Mouse (Mus musculus): ENCODE measurements around the gene Ccdc177. TPM values are rescaled to one million over a fixed set of nuclear protein-coding genes. Genes with fewer than 3 reads are reported as not detected.

Gene Ccdc177
- 6.2 and 7.4 TPM in 2 replicates for polyA plus RNA-seq (2015; fragmentation: Nextera tagmentation; extraction: Ambion mirVana)

GRCm38 (mm10) chr12:80760396-80760801, at the start of gene Ccdc177:
Ccdc177 (minus strand) TSS chr12:80760687.
- Histone ChIP-seq H3K27me3 (no peaks in the 10 kb centered on the region), H3K4me3 (peak within 1 kb of the TSS; percentile 75), H3K36me3 (peaks cover 37% of the 10 kb centered on the region), H3K4me2 (replicated peaks) (peak within 1 kb of the TSS; percentile 53), H3K9ac (replicated peaks) (peak within 1 kb of the TSS; percentile 88), H3K4me1 (peaks cover 17% of the 10 kb centered on the region), H3K9me3 (peaks cover 28% of the 10 kb centered on the region), H3K27ac (replicated peaks) (peak within 1 kb of the TSS; percentile 98)
- WGBS, result 0% methylated on average over 24 of the region's 24 CpGs
- ATAC-seq (replicated peaks), result peak; percentile 78

- Histone ChIP-seq H3K9me3 (no peaks in the 10 kb centered on the region), H3K4me2 (replicated peaks) (no peak overlapping the region), H3K36me3 (no peaks in the 10 kb centered on the region), H3K27me3 (no peaks in the 10 kb centered on the region), H3K9ac (replicated peaks) (no peak overlapping the region), H3K27ac (replicated peaks) (no peak overlapping the region), H3K4me3 (no peak overlapping the region), H3K4me1 (peaks cover 7% of the 10 kb centered on the region)
- ATAC-seq (replicated peaks), result no peak
- WGBS, result 75% methylated on average over 2 of the region's 2 CpGs
Observed at GRCm38 (mm10) chr12:80810005-80810404, 49.5 kb upstream of the Ccdc177 start.

GRCm38 (mm10) chr12:80807451-80808085, 47.1 kb upstream of the Ccdc177 start:
- Histone ChIP-seq H3K4me1 (peaks cover 15% of the 10 kb centered on the region), H3K36me3 (no peaks in the 10 kb centered on the region), H3K27me3 (no peaks in the 10 kb centered on the region), H3K4me3 (no peak overlapping the region), H3K4me2 (replicated peaks) (no peak overlapping the region), H3K27ac (replicated peaks) (no peak overlapping the region), H3K9me3 (no peaks in the 10 kb centered on the region), H3K9ac (replicated peaks) (no peak overlapping the region)
- no peak for ATAC-seq (replicated peaks)
- 27% methylated on average over 2 of the region's 2 CpGs for WGBS

GRCm38 (mm10) chr12:80804861-80805428, 44.5 kb upstream of the Ccdc177 start:
- no peak overlapping the region for H3K9ac ChIP-seq (replicated peaks)
- no peaks in the 10 kb centered on the region for H3K9me3 ChIP-seq
- ATAC-seq (replicated peaks), result no peak
- peaks cover 8% of the 10 kb centered on the region for H3K4me1 ChIP-seq
- no peak overlapping the region for H3K4me3 ChIP-seq
- H3K4me2 ChIP-seq (replicated peaks), result no peak overlapping the region
- H3K27ac ChIP-seq (replicated peaks), result no peak overlapping the region
- H3K27me3 ChIP-seq, result no peaks in the 10 kb centered on the region
- no peaks in the 10 kb centered on the region for H3K36me3 ChIP-seq
- 91% methylated on average over 6 of the region's 6 CpGs for WGBS

DNA sequence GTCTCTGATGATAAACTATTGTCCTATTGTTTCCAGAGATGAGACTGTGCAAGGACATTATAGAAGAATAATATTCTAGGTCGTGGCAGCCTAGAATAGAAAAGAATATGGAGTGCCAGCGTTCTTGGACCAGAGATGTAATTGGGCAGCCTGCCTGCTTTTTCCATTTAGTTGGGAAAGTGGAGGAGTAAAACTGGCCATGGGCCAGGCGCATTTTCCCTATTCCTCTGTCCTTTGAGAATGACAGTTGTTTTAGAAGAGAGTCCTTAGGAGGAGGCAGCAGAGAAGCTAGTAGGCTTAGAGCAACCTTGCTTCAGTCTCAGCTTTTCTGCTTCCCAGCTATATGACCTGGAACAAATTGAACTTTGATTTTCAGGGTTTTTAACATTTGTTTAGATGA, 43.4 kb upstream of the Ccdc177 start:
- no peaks in the 10 kb centered on the region for H3K9me3 ChIP-seq

GRCm38 (mm10) chr12:80801443-80801842, 41.0 kb upstream of the Ccdc177 start:
- Histone ChIP-seq H3K9ac (replicated peaks) (no peak overlapping the region), H3K27me3 (no peaks in the 10 kb centered on the region), H3K4me1 (peaks cover 14% of the 10 kb centered on the region), H3K9me3 (no peaks in the 10 kb centered on the region), H3K4me2 (replicated peaks) (no peak overlapping the region), H3K27ac (replicated peaks) (no peak overlapping the region), H3K4me3 (no peak overlapping the region), H3K36me3 (no peaks in the 10 kb centered on the region)
- no peak for ATAC-seq (replicated peaks)
- 95% methylated on average over 1 of the region's 1 CpGs for WGBS

More for the DNA sequence above, 43.4 kb upstream of the Ccdc177 start:
- H3K27ac ChIP-seq (replicated peaks), result peak overlapping the region; percentile 50; the same call in 1 of the 2 replicates
- no peaks in the 10 kb centered on the region for H3K36me3 ChIP-seq
- no peak overlapping the region for H3K4me3 ChIP-seq
- H3K4me2 ChIP-seq (replicated peaks), result no peak overlapping the region
- H3K27me3 ChIP-seq, result no peaks in the 10 kb centered on the region
- H3K4me1 ChIP-seq, result peaks cover 8% of the 10 kb centered on the region
- 28% methylated on average over 3 of the region's 3 CpGs for WGBS
- no peak for ATAC-seq (replicated peaks)
- no peak overlapping the region for H3K9ac ChIP-seq (replicated peaks)

- Histone ChIP-seq H3K27me3 (no peaks in the 10 kb centered on the region), H3K4me3 (no peak overlapping the region), H3K36me3 (no peaks in the 10 kb centered on the region), H3K27ac (replicated peaks) (no peak overlapping the region), H3K9ac (replicated peaks) (no peak overlapping the region), H3K4me2 (replicated peaks) (no peak overlapping the region), H3K9me3 (no peaks in the 10 kb centered on the region), H3K4me1 (peaks cover 14% of the 10 kb centered on the region)
- 97% methylated on average over 3 of the region's 3 CpGs for WGBS
- ATAC-seq (replicated peaks), result no peak
Observed at GRCm38 (mm10) chr12:80800156-80800555, 39.7 kb upstream of the Ccdc177 start.

GRCm38 (mm10) chr12:80798271-80798670, 37.8 kb upstream of the Ccdc177 start:
- no peaks in the 10 kb centered on the region for H3K27me3 ChIP-seq
- no peak overlapping the region for H3K4me3 ChIP-seq
- peaks cover 7% of the 10 kb centered on the region for H3K4me1 ChIP-seq
- no peaks in the 10 kb centered on the region for H3K9me3 ChIP-seq
- H3K27ac ChIP-seq (replicated peaks), result peak overlapping the region; percentile 42
- no peak for ATAC-seq (replicated peaks)
- no peaks in the 10 kb centered on the region for H3K36me3 ChIP-seq
- no peak overlapping the region for H3K4me2 ChIP-seq (replicated peaks)
- no peak overlapping the region for H3K9ac ChIP-seq (replicated peaks)

GRCm38 (mm10) chr12:80794935-80795785, 34.7 kb upstream of the Ccdc177 start:
- ATAC-seq (replicated peaks), result no peak
- Histone ChIP-seq H3K4me1 (peaks cover 26% of the 10 kb centered on the region), H3K36me3 (no peaks in the 10 kb centered on the region), H3K9ac (replicated peaks) (no peak overlapping the region), H3K27me3 (no peaks in the 10 kb centered on the region), H3K4me2 (replicated peaks) (no peak overlapping the region), H3K9me3 (no peaks in the 10 kb centered on the region), H3K27ac (replicated peaks) (no peak overlapping the region), H3K4me3 (no peak overlapping the region)
- 59% methylated on average over 2 of the region's 2 CpGs for WGBS

DNA sequence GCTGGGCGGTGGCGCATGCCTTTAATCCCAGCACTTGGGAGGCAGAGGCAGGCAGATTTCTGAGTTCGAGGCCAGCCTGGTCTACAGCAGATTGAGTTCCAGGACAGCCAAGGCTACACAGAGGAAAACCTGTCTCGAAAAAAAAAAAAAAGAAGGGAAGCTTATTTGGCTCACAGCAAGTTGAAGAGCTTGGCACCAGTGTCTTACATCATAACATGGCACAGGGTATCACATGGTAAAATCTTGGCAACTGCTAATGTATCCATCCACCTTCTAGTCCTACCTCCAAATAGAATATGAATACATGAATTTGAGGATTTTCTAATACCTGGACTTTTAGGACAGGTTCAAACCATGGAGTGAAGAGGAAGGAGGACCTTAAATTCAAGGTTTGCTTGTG, 34.0 kb upstream of the Ccdc177 start:
- Histone ChIP-seq H3K9me3 (no peaks in the 10 kb centered on the region), H3K27ac (replicated peaks) (no peak overlapping the region), H3K4me1 (peaks cover 32% of the 10 kb centered on the region)

GRCm38 (mm10) chr12:80793535-80793934, 33.0 kb upstream of the Ccdc177 start:
- Histone ChIP-seq H3K4me2 (replicated peaks) (no peak overlapping the region), H3K27ac (replicated peaks) (no peak overlapping the region), H3K9me3 (no peaks in the 10 kb centered on the region), H3K36me3 (no peaks in the 10 kb centered on the region), H3K9ac (replicated peaks) (no peak overlapping the region), H3K4me1 (peaks cover 31% of the 10 kb centered on the region), H3K4me3 (no peak overlapping the region), H3K27me3 (no peaks in the 10 kb centered on the region)
- ATAC-seq (replicated peaks), result no peak
- WGBS, result 69% methylated on average over 1 of the region's 1 CpGs

More for the DNA sequence above, 34.0 kb upstream of the Ccdc177 start:
- no peaks in the 10 kb centered on the region for H3K27me3 ChIP-seq
- 95% methylated on average over 4 of the region's 4 CpGs for WGBS
- no peak overlapping the region for H3K4me3 ChIP-seq
- ATAC-seq (replicated peaks), result no peak
- H3K9ac ChIP-seq (replicated peaks), result no peak overlapping the region
- no peaks in the 10 kb centered on the region for H3K36me3 ChIP-seq
- no peak overlapping the region for H3K4me2 ChIP-seq (replicated peaks)

GRCm38 (mm10) chr12:80792867-80793266, 32.4 kb upstream of the Ccdc177 start:
- Histone ChIP-seq H3K4me2 (replicated peaks) (no peak overlapping the region), H3K36me3 (no peaks in the 10 kb centered on the region), H3K9me3 (no peaks in the 10 kb centered on the region), H3K27me3 (no peaks in the 10 kb centered on the region), H3K27ac (replicated peaks) (no peak overlapping the region), H3K4me3 (no peak overlapping the region), H3K4me1 (peaks cover 25% of the 10 kb centered on the region), H3K9ac (replicated peaks) (no peak overlapping the region)
- no peak for ATAC-seq (replicated peaks)
- 87% methylated on average over 5 of the region's 5 CpGs for WGBS
